Mouse (Mus musculus) gastrocnemius, postnatal 25 days (tissue): ENCODE data around the gene Pym1. TPM values are rescaled to one million over a fixed set of nuclear protein-coding genes. Genes with fewer than 3 reads are reported as not detected.
"Not testable (repeated sequence)": the region's sequence is repeated elsewhere in the genome, so short reads cannot be mapped to it uniquely, and the experiment has no call there.

Experiments used
- DNase-seq: peaks from one replicate; pipeline ENCODE4 v3.0.0; 2022
- long read RNA-seq, 2 experiments: library from polyadenylated mRNA; stranded (forward); transcript quantifications; one replicate each; pipeline ENCODE4 v2.0.0; 2021
- total RNA-seq, 2 experiments: library from RNA; stranded (reverse); gene quantifications; 1 replicate in 1 of 2; 2 replicates in 1 of 2; pipeline ENCODE4 v1.2.3; 2021

Gene Pym1
- total RNA-seq, result 1 to 10 TPM; 9.8 to 10.0 TPM
- long read RNA-seq, experiment 1, partial matches to known transcripts, result 0 of 4 reads
- long read RNA-seq, experiment 1, other reads (novel, unspliced or antisense), result 0 of 4 reads
- long read RNA-seq, experiment 2, partial matches to known transcripts, result 0 of 3 reads
- long read RNA-seq, experiment 2, other reads (novel, unspliced or antisense), result 1 of 3 reads

DNA sequence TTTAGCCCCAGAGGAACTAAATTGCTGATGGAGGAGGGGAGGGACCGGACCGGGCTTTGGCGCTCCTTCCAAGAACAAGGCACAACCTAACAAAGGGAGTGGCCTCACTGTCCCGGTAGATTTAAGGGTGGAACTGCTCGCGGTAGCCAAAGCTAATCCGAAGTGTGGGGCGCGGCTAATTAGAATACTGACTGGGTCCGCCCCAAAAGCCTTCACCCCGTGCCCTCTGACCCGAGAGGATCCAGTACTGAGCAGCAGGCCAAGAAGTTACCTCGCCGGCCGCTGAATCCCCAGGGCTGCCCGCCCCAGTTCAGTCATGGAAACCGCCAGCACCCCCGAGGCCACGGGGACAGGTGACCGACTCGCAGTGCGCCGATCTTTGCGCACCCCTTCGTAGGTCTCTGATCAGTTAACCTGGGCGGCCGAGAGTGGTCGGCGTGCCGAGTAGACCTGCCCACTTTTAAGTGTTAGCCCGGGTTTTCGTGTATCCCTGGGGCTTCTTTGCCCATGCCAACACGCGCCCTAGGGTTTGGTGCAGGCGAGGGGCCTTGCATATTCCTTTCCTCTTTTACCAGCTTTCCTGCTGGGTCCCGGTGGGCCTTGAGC, at the start of gene Pym1:
Gene Pym1, plus strand, starts transcription at position 244 of the 606 bp plus-strand sequence.
- DNase-seq, result peak; percentile 81

DNA sequence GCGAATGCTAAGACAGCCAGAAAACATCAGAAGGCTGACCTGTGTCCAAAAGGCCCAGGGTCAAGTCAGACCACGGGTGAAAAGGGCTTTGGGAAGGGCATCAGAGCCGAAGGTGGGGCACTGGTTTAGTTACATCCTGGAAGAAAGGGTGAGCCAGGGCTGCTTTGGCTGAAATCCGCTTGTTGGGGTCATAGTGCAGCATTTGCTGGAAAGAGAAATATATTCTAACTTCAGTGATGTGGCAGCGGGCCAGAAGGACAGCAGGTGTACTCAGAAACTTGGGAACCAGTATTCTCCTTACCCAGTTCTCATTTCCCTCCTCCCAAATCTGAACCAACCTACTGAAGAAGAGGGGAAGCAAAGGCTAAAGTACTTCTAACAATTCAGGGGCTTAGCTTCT, 48.7 kb upstream of the Pym1 start:
- no peak for DNase-seq

DNA sequence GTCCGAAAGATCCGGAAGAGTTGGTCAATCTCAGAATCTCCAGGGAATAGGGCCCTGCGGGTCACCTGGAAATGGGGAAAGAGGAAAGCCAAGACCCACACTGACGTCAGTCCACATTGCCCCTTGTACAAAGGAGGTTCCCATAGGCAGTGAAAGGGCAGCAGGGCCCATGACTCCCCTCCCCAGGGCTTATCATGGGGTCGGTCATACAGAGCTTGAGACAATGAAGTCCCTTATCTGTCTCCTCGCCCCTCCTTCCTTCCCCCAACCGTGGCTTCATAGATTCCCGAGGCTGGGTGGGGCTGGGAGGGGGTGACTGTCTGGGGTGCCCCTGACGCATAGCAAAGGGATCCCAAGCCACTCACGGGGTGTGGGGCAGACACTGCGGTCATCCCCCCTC, 48.1 kb upstream of the Pym1 start:
- no peak for DNase-seq

DNA sequence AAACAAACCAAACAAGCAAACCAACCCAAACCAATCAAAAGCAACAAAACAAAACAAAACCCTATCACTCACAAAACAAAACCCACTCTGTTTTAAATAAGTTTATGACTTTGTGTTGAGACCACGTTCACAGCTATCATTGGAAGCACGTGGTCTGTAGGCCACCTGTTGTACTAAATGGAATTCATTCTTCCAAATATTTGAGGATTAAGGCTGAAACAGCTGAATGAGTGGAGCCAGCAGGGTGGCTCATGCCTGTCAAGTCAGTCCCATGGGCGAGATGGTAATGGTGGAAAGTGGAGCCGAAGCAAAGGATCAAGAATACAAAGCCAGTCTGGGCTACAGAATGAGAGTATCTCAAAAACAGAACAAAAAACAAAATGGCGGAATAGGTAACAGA, 47.0 kb upstream of the Pym1 start:
- DNase-seq, result no peak

DNA sequence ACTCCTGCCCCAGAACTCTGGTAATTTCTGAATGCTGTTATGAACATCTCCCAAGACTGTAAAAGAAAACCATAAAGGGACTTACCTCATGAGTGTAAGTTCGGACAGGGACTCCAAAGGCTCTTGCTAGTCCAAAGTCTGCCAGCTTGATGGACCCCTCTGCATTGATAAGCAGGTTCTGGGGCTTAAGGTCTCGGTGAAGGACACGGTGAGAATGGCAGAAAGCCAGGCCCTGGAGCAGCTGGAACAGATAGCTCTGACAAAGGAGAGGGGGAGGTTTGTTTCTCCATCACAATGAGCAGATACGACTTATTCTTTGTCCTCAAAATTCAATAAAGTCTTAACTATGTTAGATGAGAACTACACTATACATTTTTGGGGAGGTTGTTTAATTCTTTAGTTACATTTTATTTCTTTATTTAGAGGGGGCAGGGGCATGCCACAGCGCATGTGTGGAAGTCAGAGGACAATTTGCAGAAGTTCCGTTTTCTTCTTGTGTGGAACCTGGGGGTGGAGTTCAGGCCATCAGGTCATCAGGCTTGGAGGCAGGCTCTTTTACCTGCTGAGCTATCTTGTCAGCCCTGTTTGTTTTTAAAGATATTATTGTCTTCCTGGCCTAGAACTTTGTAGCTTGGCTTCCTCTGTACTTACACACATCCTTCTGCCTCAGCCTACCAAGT, 45.2 kb upstream of the Pym1 start:
- DNase-seq, result no peak

DNA sequence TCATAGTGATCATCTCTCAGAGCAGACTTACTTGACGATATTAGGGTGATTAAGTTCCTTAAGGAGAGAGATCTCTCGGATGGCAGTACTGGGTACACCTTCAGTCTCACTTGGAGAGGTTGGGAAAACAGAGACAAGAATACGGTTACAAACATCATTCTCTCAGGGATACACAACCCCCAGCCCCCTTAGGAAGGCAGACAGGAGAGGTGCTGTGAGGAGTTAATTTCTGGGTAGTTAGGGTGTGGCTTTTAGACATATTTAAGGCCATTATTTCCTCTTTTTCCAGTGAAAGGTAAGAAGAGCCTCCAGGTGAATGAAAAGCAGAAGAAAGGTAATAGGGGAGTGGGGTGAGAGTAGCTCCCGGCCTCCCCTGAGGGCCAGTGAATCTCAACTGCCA, 43.8 kb upstream of the Pym1 start, which contains the start of gene Pmel:
Gene Pmel, plus strand, starts transcription at position 301 of the 400 bp plus-strand sequence.
- no peak for DNase-seq

DNA sequence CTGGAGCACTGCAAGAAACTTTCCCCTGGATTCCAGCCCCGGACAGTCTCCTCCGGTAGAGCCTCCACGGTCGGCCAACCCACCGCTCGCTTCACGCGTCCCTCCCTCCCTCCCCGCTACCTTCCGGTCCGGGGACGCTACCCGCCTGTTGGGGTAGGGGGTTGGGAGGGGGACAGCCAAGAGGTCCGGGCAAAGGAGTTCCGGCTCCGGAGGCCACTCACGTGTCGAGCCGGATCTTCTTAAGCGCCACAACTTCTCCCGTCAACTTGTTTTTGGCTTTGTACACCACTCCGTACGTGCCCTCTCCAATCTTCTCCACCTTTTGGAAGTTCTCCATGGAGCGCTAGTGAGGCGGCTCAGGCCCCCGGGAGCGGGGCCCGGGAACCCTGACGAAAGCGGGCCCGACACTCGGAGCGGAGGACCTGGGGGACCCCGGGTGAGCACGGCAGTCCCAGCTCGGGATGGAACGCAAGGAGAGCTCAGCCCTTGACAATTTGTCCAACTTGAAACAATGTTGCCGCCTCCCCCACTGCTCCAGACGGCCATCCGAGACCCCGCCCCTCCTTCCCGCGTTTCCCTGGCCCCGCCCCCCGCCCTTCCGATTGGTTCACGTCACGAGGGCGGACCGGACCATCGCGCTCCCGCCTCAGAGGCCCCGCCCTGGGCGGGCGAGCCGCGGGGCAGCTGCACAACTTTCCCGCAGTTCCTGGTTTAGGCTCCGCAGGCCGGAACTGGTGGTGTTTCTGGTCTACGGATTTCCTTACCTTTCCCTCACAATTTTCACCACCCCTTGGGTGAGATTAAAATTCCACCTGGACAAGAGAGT, 43.0 kb upstream of the Pym1 start, which contains the start of gene Cdk2:
Gene Cdk2, minus strand, starts transcription at position 541 of the 826 bp plus-strand sequence.
- DNase-seq, result peak; percentile 94

DNA sequence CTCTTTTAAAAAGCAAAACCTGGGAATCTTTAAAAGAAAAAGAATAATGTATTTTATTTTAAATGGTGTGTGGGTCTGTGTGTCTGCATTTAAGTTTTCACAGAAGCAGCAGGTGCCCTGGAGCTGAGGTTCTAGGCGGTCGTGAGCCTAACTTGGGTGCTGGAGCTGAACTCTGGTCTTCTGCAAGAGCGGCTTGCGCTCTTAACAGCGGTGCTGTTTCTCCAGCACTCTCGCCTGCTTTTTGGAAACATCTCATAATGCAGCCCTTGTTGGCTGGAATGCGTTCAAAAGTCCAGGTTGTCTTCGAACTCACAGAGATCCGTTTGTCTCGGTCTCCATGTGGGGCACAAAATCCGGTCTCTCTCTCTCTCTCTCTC, 42.4 kb upstream of the Pym1 start:
- no peak for DNase-seq

DNA sequence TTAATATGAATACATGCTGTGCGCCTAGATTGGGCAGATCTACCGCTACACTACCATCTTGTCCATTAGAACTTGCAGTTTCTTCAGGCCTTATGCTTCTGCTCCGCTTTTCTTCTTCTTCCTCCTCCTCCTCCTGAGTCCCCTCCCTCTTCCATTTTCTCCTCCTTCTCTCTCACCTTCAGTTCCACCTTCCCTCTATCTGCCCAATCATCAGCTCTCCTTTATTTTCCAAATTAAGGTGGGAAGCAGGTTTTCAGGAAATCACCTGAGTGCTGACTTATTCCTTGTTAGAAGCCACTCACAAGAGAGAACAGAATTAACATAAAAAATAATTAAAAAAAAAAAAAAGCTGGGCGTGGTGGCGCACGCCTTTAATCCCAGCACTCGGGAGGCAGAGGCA, 36.4 kb upstream of the Pym1 start:
- DNase-seq, result not testable (repeated sequence)

DNA sequence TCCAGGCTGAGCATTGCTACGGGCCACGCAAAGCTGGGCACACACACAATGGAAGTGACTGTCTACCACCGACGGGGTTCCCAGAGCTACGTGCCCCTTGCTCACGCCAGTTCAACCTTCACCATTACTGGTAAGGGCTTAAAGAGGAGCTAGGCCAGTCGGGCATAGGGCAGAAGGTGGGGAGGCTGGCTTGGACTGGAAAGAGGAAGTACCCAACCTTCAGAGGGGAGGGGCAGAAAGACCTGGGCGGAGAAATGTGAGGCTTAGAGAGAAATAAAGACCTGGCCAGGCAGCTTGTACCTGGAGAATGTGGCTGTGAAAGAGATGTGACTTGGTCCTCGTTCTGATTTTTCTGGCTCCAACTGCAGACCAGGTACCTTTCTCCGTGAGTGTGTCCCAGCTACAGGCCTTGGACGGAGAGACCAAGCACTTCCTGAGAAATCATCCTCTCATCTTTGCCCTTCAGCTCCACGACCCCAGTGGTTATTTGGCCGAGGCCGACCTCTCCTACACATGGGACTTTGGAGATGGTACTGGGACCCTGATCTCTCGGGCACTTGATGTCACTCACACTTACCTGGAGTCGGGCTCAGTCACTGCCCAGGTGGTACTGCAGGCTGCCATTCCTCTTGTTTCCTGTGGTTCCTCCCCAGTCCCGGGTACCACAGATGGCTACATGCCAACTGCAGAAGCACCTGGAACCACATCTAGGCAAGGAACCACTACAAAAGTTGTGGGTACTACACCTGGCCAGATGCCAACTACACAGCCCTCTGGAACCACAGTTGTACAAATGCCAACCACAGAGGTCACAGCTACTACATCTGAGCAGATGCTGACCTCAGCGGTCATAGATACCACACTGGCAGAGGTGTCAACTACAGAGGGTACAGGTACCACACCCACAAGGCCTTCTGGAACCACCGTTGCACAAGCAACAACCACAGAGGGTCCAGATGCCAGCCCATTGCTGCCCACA, 31.8 kb upstream of the Pym1 start:
- no peak for DNase-seq

DNA sequence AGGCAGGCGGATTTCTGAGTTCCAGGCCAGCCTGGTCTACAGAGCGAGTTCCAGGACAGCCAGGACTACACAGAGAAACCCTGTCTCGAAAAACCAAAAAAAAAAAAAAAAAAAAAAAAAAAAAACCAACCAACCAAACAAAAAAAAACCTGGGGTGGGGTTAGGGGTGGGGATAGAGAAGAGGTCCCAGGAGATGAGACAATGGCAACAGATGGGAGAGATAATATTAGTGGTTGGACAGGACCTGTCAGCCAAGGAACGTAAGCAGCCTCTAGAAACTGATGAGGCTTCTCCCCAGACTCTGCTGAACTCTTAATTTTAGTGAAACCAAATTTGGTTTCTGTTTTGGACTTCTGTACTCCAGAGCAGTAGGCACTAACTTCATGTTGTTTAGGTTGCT, 22.2 kb upstream of the Pym1 start:
- DNase-seq, result not testable (repeated sequence)

DNA sequence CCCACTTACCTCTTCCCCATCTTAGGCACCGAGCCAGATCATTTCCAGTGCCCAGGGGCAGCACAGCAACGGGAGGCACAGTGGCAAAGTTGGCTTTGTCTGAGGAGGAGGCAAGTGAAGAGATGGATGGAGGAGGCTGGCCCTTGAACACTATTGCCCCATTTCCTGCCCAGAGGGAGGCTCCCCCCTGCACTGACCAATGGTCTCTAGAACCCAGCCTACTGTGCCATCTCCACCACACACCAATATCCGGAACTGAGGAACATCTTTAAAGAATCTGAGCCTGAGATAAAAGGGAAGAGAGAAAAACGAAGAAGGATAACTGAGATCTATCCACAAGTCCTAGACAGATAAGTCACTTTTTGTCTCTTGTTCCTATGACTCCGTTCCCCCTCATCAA, 19.6 kb upstream of the Pym1 start:
- DNase-seq, result no peak

DNA sequence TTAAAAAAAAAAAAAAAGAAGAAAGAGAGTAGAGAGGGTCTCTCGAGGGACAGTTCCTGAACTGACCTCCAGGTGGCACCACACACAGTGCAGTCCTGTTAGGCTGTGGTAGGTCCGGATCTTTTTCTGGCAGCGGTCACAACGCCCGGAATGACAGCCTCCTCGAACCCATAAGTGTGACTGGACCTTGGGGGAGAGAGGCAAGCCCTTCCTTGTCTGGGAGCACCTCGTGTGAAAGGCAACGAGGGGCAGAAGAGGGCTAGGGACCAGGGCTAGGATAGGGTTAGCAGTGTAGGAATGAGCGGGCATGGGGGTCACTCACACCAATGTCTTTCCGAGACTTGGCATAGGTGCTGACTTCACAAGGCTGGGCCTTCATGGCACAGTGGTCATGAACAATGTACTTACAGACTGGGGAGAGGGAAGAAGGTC, 16.7 kb upstream of the Pym1 start:
- peak; percentile 30 for DNase-seq

DNA sequence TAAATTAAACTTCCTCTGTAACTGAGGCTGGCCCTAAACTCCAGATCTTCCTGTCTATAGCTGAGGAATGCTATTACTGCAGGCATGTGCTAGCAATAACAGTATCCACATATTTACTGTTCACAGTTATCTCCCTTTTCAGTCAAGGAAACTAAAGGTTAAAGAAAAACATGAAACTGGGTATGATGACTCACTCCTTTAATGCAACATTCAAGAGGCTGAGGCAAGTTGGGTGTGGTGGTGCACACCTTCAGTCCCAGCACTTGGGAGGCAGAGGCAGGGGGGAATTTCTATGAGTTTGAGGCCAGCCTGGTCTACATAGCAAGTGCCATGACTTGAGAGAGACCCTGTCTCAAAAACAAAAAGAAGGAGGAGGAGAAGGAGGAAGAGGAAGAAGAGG, 15.7 kb upstream of the Pym1 start:
- no peak for DNase-seq

DNA sequence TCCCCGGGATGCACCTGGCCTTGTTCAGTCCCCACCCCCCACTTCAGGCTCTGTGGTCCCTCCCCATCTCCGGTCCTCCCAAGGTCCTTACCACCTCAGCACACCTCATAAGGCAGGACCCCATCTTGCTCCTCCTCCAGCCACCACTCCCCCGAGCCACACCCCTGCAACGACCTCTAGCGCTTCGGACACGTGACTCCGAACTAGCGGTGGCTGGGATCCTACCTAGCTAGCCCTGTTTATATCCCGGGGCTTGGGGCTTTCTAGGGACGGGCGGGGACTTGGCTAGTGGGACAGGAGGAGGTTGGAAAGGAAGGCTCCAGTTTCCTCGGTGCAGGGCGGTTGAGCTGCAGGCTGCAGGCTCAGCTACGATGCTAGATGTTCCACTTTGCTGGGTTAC, 10.3 kb upstream of the Pym1 start:
- no peak for DNase-seq

DNA sequence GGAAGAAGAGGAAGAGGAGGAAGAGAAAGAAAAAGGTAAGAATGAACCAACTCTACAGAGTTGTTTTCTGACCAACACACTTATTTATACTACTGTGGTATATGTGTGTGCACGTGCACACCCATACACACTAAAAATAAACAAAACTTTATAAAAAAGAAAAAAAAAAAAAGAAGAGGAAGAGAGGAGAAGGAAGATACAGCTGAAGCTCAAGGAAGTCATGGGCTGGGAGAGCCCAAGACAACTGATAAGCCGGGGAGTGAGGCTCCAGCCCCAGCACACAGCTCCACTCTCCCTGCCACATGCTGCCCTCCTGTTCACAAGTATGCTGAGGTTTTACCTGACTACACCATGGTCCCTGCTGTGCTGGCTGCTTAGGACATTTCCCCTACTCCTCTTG, 7.4 kb upstream of the Pym1 start:
- no peak for DNase-seq

DNA sequence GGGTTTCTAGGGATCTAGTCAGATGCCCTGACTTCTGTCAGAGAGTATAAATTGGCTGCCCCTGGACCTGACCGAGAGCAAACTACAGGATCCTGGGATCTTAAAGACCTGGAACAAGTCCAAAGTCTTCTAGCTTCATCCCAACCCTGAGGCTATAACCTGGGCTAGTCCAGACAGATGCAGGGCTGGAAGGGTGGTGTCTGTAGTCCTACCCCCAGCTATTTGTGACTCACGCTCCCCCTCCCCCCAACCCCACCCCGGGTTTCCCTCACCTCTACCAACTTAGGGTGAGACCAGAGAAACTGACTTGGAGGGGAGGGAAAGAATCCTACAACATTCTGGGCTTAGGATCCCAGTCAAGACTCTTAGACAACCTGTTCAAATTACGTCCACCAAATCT, 5.1 kb upstream of the Pym1 start:
- no peak for DNase-seq

DNA sequence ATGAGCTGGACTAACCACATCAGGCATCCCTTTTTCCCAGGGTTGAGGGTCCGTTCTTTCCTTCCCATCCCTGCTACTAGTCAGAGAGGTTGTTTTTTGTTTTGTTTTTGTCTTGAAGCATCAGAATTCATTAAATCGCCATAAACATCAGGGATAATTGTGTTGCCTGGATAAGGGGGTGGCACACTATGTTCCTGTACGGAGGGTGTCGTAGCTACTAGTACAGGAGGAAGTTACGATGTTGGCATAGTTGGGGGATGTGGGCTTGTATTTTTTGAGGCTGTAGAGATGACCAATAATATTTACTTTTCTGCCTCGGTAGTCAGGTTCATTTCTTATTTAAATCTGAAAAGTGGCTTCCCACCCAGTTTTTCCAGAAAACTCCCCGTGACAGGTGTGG, 4.5 kb upstream of the Pym1 start:
- DNase-seq, result no peak

DNA sequence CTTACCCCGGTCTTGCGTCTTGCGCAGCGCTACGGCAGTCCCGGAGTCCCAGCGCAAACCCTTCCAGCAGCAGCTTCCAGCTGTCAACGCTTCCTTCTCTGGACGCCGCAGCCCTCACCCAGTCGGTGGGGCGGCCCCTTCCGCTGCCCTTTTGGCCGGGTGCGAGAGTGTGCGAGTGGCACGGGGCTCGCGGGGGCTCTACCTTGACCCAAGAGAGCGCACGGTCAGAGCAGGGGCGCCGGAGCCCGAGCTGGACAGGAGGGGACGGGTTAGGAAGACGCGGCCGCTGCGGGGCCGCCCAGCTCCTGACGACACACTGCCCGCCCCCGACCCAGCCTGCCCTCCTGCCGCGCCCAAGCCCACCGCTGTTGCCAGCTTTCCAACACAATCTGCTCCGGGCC, 3.9 kb upstream of the Pym1 start:
- peak; percentile 71 for DNase-seq

DNA sequence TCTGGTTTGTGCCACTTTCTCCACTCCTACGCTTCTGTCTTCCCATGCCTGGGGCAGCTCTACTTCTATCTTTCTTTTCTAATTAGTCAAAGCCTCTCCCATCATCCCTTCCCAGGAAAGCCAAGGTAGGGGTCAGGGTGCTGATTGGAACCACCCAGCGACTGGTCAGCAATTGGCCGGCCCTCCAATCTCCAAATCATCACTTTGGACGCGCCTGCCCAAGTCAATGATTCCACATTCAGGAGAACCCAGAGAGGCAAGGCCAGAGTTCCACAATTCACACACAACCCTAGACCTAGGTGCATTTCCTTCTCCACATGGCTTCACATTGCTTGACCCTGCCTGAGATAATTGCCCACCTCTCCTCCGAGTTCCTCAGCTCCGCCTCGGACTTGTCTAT, 3.5 kb upstream of the Pym1 start:
- DNase-seq, result no peak
